Mouse (Mus musculus) cerebellum, adult 2 months (tissue): ENCODE results near the gene Terf2.

ENCODE experiments used
- CTCF ChIP-seq: fragments of 200-500 bp; IDR thresholded peaks from 2 replicates; pipeline ENCODE4 v1.5.1; 2011; ENCODE audit warnings: low read depth, mild to moderate bottlenecking, control low read depth, low read length, moderate library complexity, borderline replicate concordance; ENCODE audit not compliant: insufficient read depth
- POLR2A ChIP-seq: fragments of 200-500 bp; IDR thresholded peaks from 2 replicates; pipeline ENCODE4 v1.6.1; 2011; ENCODE audit warnings: low read length, control low read depth, borderline replicate concordance; ENCODE audit not compliant: insufficient read depth

DNA sequence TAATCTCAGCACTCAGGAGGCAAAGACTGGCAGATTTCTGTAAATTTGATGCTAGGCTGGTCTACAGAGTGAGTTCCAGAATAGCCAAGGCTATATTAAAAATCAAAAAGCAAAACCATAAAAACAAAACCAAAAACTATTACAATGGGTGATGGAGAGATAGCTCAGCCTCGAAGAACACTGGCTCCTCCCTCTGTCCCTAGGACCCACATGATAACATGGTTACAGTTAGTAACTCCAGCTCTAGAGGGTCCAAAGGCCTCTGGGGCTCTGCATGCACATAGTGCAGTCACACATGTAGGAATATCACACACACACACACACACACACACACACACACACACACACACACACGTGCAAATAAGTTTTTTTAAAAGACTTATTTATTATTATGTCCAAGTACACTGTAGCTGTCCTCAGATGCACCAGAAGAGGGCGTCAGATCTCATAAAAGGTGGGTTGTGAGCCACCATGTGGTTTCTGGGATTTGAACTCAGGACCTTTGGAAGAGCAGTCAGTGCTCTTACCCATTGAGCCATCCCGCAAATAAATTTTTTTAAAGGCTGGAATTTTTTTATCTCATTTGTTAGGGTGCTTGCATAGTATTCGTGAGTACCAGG, 13.6 kb upstream of the Terf2 start:
- TF ChIP-seq CTCF (no peak), POLR2A (no peak)
